In genomic region chr16:46195792-46196191, GRCm38 (mm10) we compare ENCODE assay signal across 32 mouse cellular contexts.
"Had no signal": no experiment of that assay in that cellular context is flagged by ENCODE, and none has a peak within 500 bp of the region (broad histone marks: within the 10 kb centered on the region; RNA-seq: fewer than 3 reads in every experiment).

No protein-coding gene starts in this region.

- H3K27ac ChIP-seq: heart, adult 2 months; heart, embryonic 10.5 days; heart, embryonic 13.5 days; heart, embryonic 15.5 days; hindbrain, embryonic 10.5 days; hindbrain, embryonic 12.5 days; hindbrain, embryonic 13.5 days; hindbrain, embryonic 14.5 days; hindbrain, embryonic 15.5 days; hindbrain, postnatal 0 days; intestine, embryonic 15.5 days; layer of hippocampus, adult 2 months; left cerebral cortex, adult 2 months had no signal

- H3K4me1 ChIP-seq: heart, embryonic 10.5 days; heart, embryonic 12.5 days; heart, embryonic 13.5 days; heart, embryonic 15.5 days; hindbrain, embryonic 10.5 days; hindbrain, embryonic 12.5 days; hindbrain, embryonic 13.5 days; hindbrain, embryonic 15.5 days; intestine, embryonic 15.5 days had no signal

- H3K9ac ChIP-seq: heart, embryonic 12.5 days; heart, embryonic 13.5 days; heart, embryonic 15.5 days; hindbrain, embryonic 12.5 days; hindbrain, embryonic 13.5 days; hindbrain, embryonic 14.5 days; hindbrain, embryonic 15.5 days; intestine, embryonic 15.5 days had no signal

- H3K4me2 ChIP-seq: heart, embryonic 11.5 days; heart, embryonic 12.5 days; heart, embryonic 13.5 days; heart, embryonic 15.5 days; hindbrain, embryonic 12.5 days; hindbrain, embryonic 13.5 days; hindbrain, embryonic 14.5 days; hindbrain, embryonic 15.5 days; intestine, embryonic 15.5 days had no signal

- H3K9me3 ChIP-seq: heart, embryonic 10.5 days; heart, embryonic 12.5 days; heart, embryonic 13.5 days; heart, embryonic 15.5 days; hindbrain, embryonic 10.5 days; hindbrain, embryonic 12.5 days; hindbrain, embryonic 13.5 days; hindbrain, embryonic 15.5 days; intestine, embryonic 15.5 days had no signal

- H3K36me3 ChIP-seq: heart, embryonic 10.5 days; heart, embryonic 12.5 days; heart, embryonic 13.5 days; heart, embryonic 15.5 days; hindbrain, embryonic 10.5 days; hindbrain, embryonic 12.5 days; hindbrain, embryonic 13.5 days; hindbrain, embryonic 15.5 days; intestine, embryonic 15.5 days had no signal

- H3K4me3 ChIP-seq: heart, adult 2 months; heart, embryonic 10.5 days; heart, embryonic 12.5 days; heart, embryonic 13.5 days; heart, embryonic 15.5 days; hindbrain, embryonic 10.5 days; hindbrain, embryonic 12.5 days; hindbrain, embryonic 13.5 days; hindbrain, embryonic 15.5 days; intestine, embryonic 15.5 days; layer of hippocampus, adult 2 months; left cerebral cortex, adult 2 months had no signal

- DNase-seq: heart, adult 2 months; heart, postnatal 10 days; heart, postnatal 14 days; heart, postnatal 36 days; heart, postnatal 4 days; kidney, adult 18-20 months; kidney, adult 2 months; kidney, adult 9 months; kidney, postnatal 14 days; kidney, postnatal 25 days; kidney, postnatal 36 days; kidney, postnatal 4 days; layer of hippocampus, adult 9-11 months; layer of hippocampus, postnatal 36 days had no signal

- H3K27me3 ChIP-seq: heart, embryonic 12.5 days; heart, embryonic 13.5 days; heart, embryonic 15.5 days; hindbrain, embryonic 12.5 days; hindbrain, embryonic 13.5 days; hindbrain, embryonic 15.5 days; intestine, embryonic 15.5 days had no signal

- ATAC-seq: hindbrain, embryonic 16.5 days; hindbrain, postnatal 0 days; inflammation-experienced regulatory T-cells, adult 6 months; intestine, embryonic 15.5 days; intestine, embryonic 16.5 days; intestine, postnatal 0 days had no signal
